Mouse (Mus musculus) embryonic fibroblast, embryonic 13.5 days (primary cell): ENCODE measurements at regions not wholly inside any gene's neighbourhood (a gene's known extent, or its start where the extent isn't known, plus 50 kb on each side); places are given as distances from the start of the nearest gene placed in this dataset.

Experiments used
- CTCF ChIP-seq: IDR thresholded peaks from 2 replicates; pipeline ENCODE4 v1.5.1; 2011; ENCODE audit warnings: mild to moderate bottlenecking, control low read depth, low read length, moderate library complexity, borderline replicate concordance; ENCODE audit not compliant: insufficient read depth
- POLR2A ChIP-seq: IDR thresholded peaks from 2 replicates; pipeline ENCODE4 v1.6.1; 2011; ENCODE audit warnings: low read depth, mild to moderate bottlenecking, control low read depth, low read length, moderate library complexity

DNA sequence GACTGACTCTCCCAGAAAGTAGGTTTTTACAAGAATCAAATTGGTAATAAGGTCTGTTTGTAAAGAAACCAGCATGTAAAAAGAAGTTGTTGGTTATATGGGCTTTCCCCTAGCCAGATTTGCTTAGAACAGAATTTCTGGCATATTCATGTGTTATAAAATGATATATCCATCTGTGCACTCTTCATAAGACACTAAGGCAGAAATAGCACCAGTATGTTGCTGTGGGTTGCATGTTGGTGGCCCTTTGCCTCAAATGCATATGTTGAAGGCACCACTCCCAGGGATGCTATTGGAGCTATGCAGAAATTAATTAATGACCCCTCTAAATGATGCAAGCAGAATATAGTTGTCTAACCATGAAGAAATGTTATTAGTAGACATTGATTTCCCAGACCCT lies 238.2 kb upstream of the Arhgap42 start:
- TF ChIP-seq CTCF (no peak), POLR2A (no peak)
